Mouse (Mus musculus) liver, embryonic 14.5 days (tissue): Measurements from ENCODE around the gene Atxn10. TPM values are rescaled to one million over a fixed set of nuclear protein-coding genes. Genes with fewer than 3 reads are reported as not detected.

ENCODE experiments used
- ATAC-seq: fragments of 200-750 bp; cut with Nextera tagmentation; 2 replicates; pipeline ENCODE4 v1.8.0; 2017; ENCODE audit warnings: moderate number of reproducible peaks, mild to moderate bottlenecking, moderate library complexity; ENCODE audit not compliant: insufficient read depth
- DNase-seq, 3 experiments: peaks; one replicate each; pipeline ENCODE4 v3.0.0-alpha.2; 2012 to 2013; ENCODE audit warnings: low read depth in 3 of 3, low spot score in 3 of 3
- H3K27ac ChIP-seq: fragments of 300-500 bp; sonication (generic); 2 replicates; pipeline ENCODE4 v1.5.1; 2014; ENCODE audit warnings: moderate library complexity, mild to moderate bottlenecking, control low read depth, inconsistent platforms
- H3K27me3 ChIP-seq: fragments of 300-500 bp; sonication (generic); 2 replicates; pipeline ENCODE4 v1.6.1; 2014; ENCODE audit warnings: mild to moderate bottlenecking, low read length, moderate library complexity; ENCODE audit not compliant: control insufficient read depth, insufficient read depth
- H3K36me3 ChIP-seq: fragments of 300-500 bp; sonication (generic); replicated peaks from 2 replicates; pipeline ENCODE4 v1.6.1; 2014; ENCODE audit warnings: low read depth; ENCODE audit not compliant: control insufficient read depth, insufficient read depth
- H3K4me1 ChIP-seq, 2 experiments: fragments of 200-500 bp in 1 of 2; fragments of 300-500 bp in 1 of 2; sonication (generic) in 1 of 2; replicated peaks; 2 replicates each; pipeline ENCODE4 v1.6.1; 2012 to 2014; ENCODE audit warnings: antibody characterized with exemption in 1 of 2, inconsistent platforms in 1 of 2, low read length in 1 of 2; ENCODE audit not compliant: control insufficient read depth in 2 of 2, insufficient read depth in 2 of 2
- H3K4me2 ChIP-seq: fragments of 300-500 bp; sonication (generic); 2 replicates; pipeline ENCODE4 v1.6.1; 2014; ENCODE audit warnings: low read depth, mild to moderate bottlenecking, control low read depth, moderate library complexity
- H3K4me3 ChIP-seq, 2 experiments: fragments of 200-500 bp in 1 of 2; fragments of 300-500 bp in 1 of 2; sonication (generic) in 1 of 2; 2 replicates each; pipeline ENCODE4 v1.5.1; 2012 to 2014; ENCODE audit warnings: low read depth in 2 of 2, low read length in 2 of 2, mild to moderate bottlenecking in 2 of 2, control low read depth in 1 of 2, inconsistent platforms in 1 of 2, moderate library complexity in 1 of 2; ENCODE audit not compliant: insufficient read depth in 1 of 2
- H3K9ac ChIP-seq: fragments of 300-500 bp; sonication (generic); replicated peaks from 2 replicates; pipeline ENCODE4 v1.6.1; 2014; ENCODE audit warnings: mild to moderate bottlenecking, control low read depth, moderate library complexity
- H3K9me3 ChIP-seq: fragments of 300-500 bp; sonication (generic); 2 replicates; pipeline ENCODE4 v1.6.1; 2016; ENCODE audit warnings: low read length, mixed read lengths; ENCODE audit not compliant: control insufficient read depth
- CTCF ChIP-seq: IDR thresholded peaks from 2 replicates; pipeline ENCODE4 v1.5.1; 2016; ENCODE audit warnings: antibody characterized with exemption, low read depth, control low read depth
- EP300 ChIP-seq: IDR thresholded peaks from 2 replicates; pipeline ENCODE4 v1.6.1; 2016; ENCODE audit warnings: antibody characterized with exemption, low read depth
- WGBS: fragments of 180-500 bp; shearing (Covaris S2); extraction: QIAGEN DNeasy Blood & Tissue Kit; methylation state at CpG from one replicate; pipeline ENCODE4 v1.1.7; 2014; ENCODE audit not compliant: insufficient replicate concordance; 5-methylcytosine and 5-hydroxymethylcytosine counted together
- polyA plus RNA-seq, 2 experiments: library from polyadenylated mRNA; depleted of rRNA in 1 of 2; stranded (reverse) in 1 of 2; unstranded in 1 of 2; fragments of >200 nt; fragmentation: Nextera tagmentation in 1 of 2; extraction: Ambion mirVana in 1 of 2; gene quantifications; 2 replicates each; pipeline versions ENCODE4 v1.2.1 to v1.2.3; 2012 to 2014

The Atxn10 gene
- polyA plus RNA-seq, 2 experiments: 35.0 to 69.1 TPM

DNA sequence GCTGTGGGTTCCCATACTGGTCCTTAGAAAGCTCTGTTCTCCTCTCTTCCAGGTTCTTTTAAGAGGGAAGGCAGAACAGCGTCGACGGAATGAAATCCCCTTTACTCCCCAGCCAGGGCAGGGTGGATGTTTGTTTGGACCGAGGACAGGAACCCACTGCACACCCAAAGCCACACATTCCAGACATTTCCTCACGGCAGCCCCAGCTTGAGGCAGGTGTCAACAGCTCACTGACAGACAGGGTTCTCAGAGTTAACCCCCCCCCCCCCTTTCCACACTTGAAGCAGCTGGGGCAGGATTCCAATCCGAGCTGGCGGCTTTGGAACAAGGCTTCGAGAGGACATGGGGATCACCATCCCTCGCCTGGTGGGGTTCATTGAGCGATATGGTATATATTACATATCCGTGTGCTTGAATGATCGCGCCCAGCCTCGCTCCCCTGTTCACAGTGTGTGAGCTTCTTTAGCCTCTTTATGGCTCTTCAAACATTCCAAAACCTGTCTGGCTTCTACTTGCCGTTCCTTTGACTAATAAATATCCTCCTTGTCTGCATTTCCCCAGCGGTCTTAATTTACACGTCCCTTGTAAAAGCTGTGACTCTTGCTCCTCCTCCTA lies 37.8 kb upstream of the Atxn10 start:
- no peak overlapping the region for H3K4me2 ChIP-seq
- 49% methylated on average over 17 of the region's 17 CpGs for WGBS
- H3K4me3 ChIP-seq: no peak overlapping the region
- ATAC-seq (no peak), DNase-seq (no peak)
- no peaks in the 10 kb centered on the region for H3K9me3 ChIP-seq
- TF ChIP-seq CTCF: no peak
- TF ChIP-seq EP300: no peak
- no peaks in the 10 kb centered on the region for H3K27me3 ChIP-seq
- H3K4me1 ChIP-seq: peaks cover 0 to 7% of the 10 kb centered on the region in 2 experiments; a peak in 2 of 4 replicates
- no peaks in the 10 kb centered on the region for H3K36me3 ChIP-seq
- no peak overlapping the region for H3K9ac ChIP-seq
- H3K27ac ChIP-seq: no peak overlapping the region

DNA sequence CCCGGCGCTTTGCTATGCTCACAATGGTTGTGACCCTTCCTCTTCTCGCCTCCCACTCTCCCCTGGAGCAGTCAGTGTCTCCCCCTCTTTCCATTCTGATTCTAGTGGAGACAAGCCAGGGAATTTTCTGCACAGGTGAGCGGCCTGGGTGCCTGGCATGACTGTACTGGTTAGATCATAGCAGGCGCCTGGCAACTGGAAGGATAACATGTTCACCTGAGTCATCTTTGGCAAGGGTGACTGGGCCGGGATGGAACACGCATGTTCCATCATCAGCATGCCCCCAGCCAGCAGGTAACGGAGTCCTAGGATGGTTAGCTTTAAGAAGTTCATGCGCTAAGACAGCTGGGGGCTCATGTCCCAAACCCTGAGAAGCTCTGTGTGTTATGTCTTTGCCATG lies 37.1 kb upstream of the Atxn10 start:
- 62% methylated on average over 9 of the region's 9 CpGs for WGBS
- Histone ChIP-seq H3K27me3 (no peaks in the 10 kb centered on the region), H3K4me3 (no peak overlapping the region), H3K9me3 (no peaks in the 10 kb centered on the region), H3K27ac (no peak overlapping the region), H3K9ac (no peak overlapping the region), H3K36me3 (no peaks in the 10 kb centered on the region), H3K4me1 (peaks cover 0 to 7% of the 10 kb centered on the region in 2 experiments; a peak in 2 of 4 replicates), H3K4me2 (no peak overlapping the region)
- TF ChIP-seq CTCF: no peak
- no peak for TF ChIP-seq EP300
- ATAC-seq (no peak), DNase-seq (no peak)

DNA sequence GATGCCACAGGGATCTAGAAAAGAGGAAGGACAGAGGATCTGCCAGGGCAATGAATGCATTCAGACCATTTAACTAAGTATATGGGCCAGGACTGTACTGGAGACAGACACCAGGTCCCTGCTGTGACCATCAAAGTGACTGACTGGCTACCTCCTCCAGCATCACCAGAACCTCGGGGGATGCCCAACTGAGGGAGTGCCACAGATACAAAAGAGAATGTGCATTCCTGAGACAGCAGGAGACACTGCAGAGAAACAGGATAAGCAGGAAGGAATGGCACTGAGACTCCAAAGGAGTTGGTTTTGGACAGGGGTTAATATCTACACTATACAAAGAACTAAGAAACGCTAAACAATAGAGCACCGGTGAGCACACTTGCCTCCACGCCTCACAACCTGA lies 32.8 kb upstream of the Atxn10 start:
- H3K4me1 ChIP-seq: no peaks in the 10 kb centered on the region
- TF ChIP-seq EP300 (no peak), CTCF (no peak)
- H3K9me3 ChIP-seq: no peaks in the 10 kb centered on the region
- no peak for ATAC-seq
- no peak for DNase-seq
- H3K27ac ChIP-seq: no peak overlapping the region
- H3K9ac ChIP-seq: no peak overlapping the region
- H3K4me2 ChIP-seq: no peak overlapping the region
- WGBS: 63% methylated on average over 4 of the region's 4 CpGs
- no peaks in the 10 kb centered on the region for H3K27me3 ChIP-seq
- H3K4me3 ChIP-seq: no peak overlapping the region
- H3K36me3 ChIP-seq: no peaks in the 10 kb centered on the region

DNA sequence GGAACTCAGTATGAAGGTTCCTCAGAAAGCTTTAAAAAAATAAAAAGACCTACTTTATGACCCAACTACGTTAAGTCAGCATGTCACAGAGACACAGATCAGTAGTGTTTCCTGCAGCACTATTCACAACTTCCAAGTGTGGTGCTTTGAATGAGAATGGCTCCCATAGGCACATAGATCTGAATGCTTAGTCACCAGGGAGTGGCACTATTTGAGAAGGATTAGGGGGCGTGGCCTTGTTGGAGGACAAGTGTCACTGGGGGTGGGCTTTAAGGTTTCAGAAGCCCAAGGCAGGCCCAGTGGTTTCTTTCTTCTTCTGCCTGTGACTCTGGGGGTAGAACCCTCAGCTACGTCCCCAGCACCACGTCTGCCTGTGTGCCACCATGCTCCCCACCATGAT lies 32.1 kb upstream of the Atxn10 start:
- no peak overlapping the region for H3K27ac ChIP-seq
- no peak for ATAC-seq
- no peak for DNase-seq
- H3K27me3 ChIP-seq: no peaks in the 10 kb centered on the region
- H3K4me2 ChIP-seq: no peak overlapping the region
- H3K4me3 ChIP-seq: no peak overlapping the region
- no peaks in the 10 kb centered on the region for H3K9me3 ChIP-seq
- 73% methylated on average over 4 of the region's 4 CpGs for WGBS
- H3K9ac ChIP-seq: no peak overlapping the region
- H3K36me3 ChIP-seq: no peaks in the 10 kb centered on the region
- TF ChIP-seq CTCF: no peak
- no peak for TF ChIP-seq EP300
- no peaks in the 10 kb centered on the region for H3K4me1 ChIP-seq

DNA sequence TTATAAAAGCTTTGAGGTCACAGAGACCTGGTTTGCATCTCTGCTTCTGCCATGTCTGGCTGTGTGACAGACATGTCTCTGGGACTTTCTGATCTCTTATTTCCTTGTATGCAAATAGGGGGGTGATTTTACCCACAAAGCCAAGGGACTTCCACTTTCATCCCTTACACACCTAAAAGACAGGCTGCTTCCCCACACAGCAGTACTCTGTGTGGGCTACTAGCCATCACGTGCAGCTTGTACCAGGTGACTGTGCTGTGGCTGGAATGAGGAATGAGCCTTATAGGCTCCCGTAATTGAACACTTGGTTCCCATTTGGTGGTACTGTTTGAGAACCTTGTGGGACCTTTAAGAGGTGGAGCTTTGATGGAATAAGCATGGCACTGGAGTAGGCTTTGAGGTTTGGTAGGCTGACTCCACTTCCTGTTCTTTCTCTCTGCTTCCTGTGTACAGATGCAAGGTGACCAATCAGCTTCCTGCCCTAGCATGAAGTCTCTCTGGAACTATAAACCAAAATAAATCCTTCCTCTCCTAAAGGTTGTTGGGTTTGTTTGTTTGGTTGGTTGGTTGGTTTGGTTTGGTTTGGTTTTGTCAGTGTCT lies 28.9 kb upstream of the Atxn10 start:
- DNase-seq (no peak), ATAC-seq (no peak)
- WGBS: 62% methylated on average over 2 of the region's 2 CpGs
- Histone ChIP-seq H3K9ac (no peak overlapping the region), H3K4me3 (no peak overlapping the region), H3K27ac (no peak overlapping the region), H3K4me1 (0 out of 4 replicates have a peak, but pooled peaks cover 0 to 2% of the 10 kb centered on the region in 2 experiments), H3K27me3 (no peaks in the 10 kb centered on the region), H3K36me3 (no peaks in the 10 kb centered on the region), H3K4me2 (no peak overlapping the region), H3K9me3 (no peaks in the 10 kb centered on the region)
- TF ChIP-seq EP300 (no peak), CTCF (no peak)
